Mouse (Mus musculus) heart, adult 8-10 months (tissue): ENCODE measurements around the gene Nudt8. TPM values are rescaled to one million over a fixed set of nuclear protein-coding genes. Genes with fewer than 3 reads are reported as not detected.
"Not testable (repeated sequence)": the region's sequence is repeated elsewhere in the genome, so short reads cannot be mapped to it uniquely, and the experiment has no call there.

ENCODE experiments used
- DNase-seq: peaks from one replicate; pipeline ENCODE4 v3.0.0; 2022; ENCODE audit warnings: low spot score
- total RNA-seq, 4 experiments: library from RNA; stranded (reverse); gene quantifications; 2 replicates each; pipeline ENCODE4 v1.2.4; 2022

The Nudt8 gene
- total RNA-seq, 4 experiments from 2014 or later, result 134 to 165 (median 153) TPM

DNA sequence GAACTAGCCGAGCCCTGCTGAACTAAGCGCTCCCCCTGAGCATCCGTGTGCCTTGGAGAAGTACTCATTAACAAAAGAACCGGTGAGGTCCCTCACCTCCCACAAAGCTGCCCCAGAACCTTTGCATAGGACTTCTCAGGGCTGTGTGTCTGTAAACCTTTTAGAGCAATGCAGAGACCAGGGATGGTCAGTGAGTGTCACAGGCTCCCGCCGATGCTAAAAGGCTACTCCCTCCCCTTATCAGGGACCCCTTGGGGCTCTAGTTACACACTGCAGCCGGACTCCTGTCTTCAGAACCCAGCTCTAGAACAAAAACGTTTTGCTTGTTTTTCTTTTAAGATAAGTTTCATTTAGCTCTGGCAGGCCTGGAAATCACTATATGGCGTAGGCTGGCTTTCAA lies 12.7 kb downstream of the Nudt8 start:
- no peak for DNase-seq

DNA sequence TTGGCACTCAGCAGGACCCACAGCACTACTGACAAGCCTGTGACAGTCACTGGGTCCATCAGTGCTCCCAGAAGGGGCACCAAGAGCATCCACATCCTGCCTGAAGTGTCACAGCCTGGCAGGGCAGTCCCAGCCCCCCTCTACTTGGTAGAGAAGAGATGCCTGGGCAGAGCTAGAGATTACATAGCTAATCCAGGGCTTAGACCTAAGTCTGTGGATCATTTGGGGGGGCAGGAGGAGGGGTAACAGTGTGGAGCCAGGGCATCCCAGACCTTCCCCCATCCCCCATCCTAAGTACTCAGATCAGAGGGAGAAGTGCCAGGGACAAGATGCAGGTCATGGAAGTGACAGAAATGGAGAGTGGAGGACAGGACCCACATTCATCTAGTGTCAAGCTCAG lies 14.4 kb downstream of the Nudt8 start:
- no peak for DNase-seq

DNA sequence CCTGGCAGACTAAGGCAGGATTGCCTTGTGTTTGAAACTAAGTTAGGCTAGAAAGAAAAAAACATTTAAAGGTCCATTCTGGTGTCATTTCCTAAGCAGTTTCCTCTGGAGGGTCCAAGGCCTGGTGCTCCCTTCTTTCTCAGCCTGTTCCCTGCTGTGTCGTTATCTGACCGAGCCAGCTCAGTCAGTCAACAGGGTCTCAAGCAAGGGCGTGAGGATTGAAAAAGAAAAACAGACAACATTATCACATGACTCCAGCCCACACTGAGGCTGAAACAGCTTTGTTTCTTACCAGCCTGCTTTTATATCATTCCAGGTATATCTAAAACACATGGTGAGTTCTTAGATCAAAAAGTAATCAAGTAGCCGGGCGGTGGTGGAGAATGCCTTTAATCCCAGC lies 15.3 kb downstream of the Nudt8 start:
- no peak for DNase-seq

DNA sequence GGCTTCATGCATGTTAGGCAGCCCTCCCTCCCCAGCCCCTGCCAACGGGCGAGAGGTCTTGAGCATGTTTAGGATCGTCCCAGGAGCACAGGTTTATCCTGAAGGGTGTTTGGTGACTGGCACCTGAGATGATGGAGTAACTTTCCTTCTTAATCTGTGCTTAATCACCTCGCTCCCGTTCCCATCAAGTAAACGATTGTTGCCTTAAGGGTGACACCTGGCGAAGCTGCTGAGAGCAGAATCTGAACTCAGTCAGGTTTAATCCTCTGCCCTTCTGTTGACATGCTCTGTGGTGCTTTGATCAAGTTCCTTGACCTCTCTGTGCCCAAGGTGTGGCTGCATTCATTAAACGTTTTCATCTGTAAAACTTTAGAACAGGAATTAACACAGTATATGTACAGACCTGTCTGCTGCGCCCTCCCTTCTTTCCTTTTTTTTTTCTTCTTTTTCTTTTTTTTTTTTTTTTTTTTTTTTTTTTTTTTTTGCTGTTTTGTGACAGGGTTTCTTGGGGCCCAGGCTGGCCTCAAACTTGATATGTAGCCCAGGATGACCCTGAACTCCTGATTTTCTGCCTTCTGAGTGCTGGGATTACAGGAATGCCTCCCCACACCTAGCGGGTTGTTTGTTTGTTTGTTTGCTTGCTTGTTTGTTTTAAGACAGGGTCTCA lies 17.7 kb downstream of the Nudt8 start:
- no peak for DNase-seq

DNA sequence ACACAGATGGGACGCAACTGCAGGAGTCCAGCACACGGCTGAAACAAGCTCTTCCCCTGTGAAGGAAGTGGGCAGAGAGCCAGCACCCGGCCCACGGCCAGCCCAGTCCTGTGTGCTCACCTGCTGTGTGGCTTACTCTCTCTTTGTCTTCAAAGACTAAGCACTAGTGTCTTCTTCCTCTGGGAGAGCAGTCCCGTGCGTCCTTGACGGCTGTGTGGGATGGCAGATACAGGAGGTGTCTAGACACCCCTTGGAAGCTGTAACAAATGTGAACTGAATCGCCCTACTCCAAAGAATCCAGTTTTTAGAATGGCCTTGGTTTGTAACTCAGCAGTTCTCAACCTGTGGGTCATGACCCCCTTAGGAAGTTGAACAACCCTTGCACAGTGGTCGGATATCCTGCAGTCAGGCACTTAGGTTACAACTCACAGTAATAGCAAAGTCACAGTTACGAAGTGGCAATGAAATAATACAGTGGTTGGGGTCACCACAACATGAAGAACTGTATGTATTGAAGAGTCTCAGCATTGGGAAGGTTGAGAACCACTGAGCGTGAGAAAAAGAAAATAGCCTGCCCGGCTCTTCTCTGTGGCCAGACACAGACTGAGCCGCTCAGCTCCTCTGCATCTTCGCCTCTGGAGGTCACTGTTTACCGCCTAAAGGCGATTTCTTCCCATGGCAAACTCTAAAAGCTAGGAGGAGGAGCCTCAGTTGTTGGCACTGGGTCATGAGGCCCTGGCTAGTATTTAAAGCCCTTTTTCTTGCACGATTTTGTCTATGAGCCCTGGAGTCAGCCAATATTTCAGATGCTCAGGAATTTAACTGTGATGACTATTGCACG lies 18.6 kb downstream of the Nudt8 start:
- peak; percentile 90 for DNase-seq

DNA sequence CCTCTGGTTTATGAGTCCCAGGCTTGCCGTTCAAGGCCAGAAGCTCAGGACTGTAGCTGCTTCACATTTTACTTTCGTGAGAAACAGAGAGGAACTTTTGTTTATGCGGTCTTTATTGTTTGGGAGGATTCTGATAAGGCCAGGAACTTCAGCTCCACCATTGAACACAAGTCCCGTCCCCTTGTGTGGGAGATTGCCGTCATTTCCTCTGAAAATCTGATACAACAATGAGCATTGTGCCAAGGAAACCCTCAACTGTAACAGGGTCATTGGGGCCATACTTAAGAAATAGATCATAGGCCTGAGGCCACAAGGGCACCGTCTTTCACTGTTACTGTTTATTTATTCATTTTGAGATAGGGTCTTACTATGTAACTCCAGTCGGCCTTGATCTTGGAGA lies 22.8 kb downstream of the Nudt8 start:
- no peak for DNase-seq

DNA sequence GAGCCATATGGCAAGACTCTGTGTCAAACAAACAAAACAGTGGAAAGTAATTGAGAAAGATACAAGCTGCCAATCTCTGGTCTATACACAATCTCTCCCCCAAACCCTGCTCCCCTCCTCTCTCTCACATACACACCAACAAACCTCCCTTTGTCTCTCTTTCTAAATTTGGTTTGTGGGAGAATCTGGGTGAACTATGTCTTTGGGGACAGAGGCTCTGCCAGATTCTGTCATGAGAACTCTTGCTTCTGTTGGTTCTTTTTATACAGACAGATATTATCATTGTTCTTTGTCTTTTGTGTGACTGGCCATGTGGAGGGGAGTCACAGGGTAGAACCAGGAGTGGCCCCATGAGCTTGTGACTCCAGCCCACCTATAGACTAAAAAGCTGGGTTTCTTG lies 27.2 kb downstream of the Nudt8 start:
- DNase-seq, result no peak

DNA sequence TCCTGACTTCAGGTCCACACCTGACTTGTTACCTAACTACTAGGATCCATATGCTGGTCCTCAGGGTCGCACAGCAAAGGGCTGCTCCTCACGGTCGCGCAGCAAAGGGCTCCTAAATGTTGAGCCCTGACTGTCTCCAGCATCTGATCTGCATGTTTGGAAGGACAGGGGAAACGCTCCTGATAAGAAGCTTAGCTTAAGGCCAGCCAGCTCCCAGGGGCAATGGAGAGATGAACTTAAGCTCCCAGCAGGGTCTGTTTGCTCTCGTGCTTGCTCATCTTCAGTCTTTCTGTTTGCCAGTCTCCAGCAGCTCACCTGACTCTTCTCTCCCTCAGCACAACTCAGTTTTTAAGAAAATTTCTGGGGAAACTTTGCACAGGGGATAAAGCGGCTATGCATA lies 32.3 kb downstream of the Nudt8 start:
- DNase-seq, result no peak

DNA sequence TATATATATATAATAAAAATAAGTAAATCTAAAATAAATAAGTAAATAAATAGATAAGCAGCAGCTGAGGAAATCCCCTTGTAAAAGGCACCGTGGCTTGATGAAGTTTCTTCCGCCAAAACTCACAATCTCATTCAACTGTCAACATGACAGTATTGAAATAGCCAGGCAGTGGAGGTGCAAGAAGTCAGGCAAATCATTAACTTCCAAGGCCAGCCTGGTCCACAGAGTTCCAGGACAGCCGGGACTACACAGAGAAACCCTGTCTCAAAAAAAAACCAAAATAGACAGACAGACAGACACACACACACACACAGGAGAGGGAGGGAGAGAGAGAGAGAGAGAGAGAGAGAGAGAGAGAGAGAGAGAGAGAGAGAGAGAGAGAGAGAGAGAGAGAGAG lies 32.9 kb downstream of the Nudt8 start:
- no peak for DNase-seq

DNA sequence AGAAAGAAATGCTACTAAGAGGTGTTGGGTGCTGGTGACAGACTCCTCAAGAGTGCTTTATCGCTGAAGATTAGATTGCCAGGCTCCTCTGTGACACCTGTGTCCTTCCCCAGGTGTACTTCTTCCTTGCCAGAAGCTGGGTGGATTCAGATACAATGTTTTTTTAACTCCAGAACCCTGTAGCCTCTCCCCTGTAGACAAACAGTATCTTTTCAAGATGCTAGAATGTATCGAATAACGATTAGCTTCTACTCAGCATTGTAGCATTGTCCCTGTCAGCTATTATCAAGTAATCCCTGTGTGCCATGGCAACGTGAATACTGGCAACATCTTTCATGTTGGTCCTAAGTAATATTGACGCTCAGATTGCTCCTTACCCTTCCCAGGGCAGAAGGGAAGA lies 33.4 kb downstream of the Nudt8 start:
- DNase-seq, result no peak

DNA sequence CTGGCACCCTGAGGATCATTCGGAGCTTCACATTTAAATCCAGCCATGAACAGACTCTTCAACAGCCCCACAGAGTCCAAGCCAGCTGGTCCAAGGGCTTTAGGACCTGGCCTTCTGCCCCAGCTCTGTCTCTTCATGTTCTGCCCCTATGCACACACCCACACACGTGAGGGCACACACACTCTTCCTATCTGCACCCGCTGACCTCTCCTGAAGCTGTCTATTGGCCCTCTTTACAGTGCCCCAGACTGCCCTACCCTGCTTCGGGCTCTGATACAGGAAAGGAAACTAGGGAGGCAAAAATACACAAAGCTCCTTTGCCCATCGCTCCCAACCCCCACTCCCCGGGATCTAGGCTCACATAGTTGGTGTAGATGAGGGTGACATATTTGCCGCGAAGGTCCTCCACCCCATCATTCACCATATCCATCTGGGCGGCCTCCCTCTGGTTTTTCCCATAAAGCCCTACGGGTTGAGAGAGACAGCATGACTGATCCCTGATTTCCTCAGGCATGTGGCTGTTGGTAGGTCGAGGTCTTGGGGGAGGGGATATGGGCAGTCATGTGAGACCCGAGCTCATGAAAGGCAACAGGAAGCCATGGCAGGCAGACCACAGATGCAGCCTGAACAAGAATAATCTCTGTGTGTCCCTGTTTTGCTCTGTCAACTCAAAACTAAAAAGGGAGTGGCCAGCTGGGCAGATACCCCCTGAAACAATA lies 36.1 kb downstream of the Nudt8 start:
- DNase-seq, result no peak

DNA sequence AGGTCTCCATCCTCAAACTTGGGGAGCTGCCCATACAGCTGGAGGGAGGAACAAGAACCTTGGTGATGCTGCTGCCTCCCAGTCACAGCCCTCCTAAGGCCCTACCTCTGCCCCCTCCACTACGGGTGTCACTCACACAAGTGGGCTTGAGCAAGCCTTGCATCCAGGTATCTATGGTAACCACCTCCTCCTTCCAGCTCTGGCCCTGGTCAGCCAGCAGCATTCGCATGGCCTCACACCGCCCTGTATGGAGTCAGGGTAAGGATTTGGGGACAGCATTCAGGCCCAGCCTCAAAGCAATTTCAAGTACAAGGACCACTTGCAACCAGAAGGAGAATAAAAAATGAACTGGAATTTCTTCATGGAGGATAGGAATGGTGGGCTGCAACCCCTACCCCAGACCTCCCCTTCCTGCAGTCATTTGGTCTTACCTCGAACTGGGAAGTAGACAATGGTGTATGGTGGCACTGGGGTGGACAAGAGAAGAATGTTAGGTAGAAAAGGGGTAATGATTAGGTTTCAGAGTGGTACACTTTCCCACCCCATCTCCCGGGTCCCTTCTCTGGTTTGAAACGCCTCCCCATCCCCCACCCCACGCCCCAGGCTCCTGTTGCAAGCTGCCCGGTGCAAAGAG lies 36.9 kb downstream of the Nudt8 start:
- not testable (repeated sequence) for DNase-seq

DNA sequence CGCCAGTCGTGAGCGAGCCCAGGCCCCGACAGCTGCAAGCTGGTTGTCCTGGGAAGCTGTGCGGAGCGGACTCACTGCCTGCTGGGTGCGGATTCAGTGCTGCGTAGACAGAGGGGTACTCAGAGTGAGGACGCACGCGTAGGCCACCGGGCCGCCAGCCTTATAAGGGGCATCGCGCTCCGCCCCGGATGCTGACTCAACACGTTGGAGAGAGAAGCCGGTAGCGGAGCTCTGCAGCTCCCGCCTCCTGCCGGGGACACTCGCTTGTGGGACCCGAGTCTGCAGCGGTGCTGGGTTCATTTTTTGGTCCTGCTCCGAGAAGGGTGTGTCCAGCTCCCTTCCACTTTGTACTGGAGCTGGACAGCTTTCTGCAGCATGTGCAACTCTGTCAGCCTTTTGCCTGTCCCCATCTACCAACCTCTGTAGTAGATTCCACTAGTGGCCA lies 37.4 kb downstream of the Nudt8 start, which contains the start of gene Gstp1:
Gstp1 (minus strand) TSS at position 198 of the 445 bp plus-strand sequence.
- DNase-seq, result peak; percentile 88

DNA sequence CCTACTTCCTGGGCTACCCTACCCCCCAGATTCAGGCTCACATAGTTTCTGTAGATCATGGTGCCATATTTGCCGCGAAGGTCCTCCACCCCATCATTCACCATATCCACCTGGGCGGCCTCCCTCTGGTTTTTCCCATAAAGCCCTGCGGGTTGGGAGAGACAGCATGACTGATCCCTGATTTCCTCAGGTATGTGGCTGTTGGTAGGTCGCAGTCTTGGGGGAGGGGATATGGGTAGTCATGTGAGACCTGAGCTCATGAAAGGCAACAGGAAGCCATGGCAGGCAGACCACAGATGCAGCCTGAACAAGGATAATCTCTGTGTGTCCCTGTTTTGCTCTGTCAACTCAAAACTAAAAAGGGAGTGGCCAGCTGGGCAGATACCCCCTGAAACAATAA lies 40.6 kb downstream of the Nudt8 start:
- DNase-seq, result not testable (repeated sequence)

DNA sequence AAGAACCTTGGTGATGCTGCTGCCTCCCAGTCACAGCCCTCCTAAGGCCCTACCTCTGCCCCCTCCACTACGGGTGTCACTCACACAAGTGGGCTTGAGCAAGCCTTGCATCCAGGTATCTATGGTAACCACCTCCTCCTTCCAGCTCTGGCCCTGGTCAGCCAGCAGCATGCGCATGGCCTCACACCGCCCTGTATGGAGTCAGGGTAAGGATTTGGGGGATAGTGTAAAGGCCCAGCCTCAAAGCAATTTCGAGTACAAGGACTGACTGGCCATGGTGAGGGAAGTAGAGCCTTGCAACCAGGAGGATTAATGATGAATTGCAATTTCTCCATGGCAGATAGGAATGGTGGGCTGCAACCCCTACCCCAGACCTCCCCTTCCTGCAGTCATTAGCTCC lies 41.1 kb downstream of the Nudt8 start:
- DNase-seq, result not testable (repeated sequence)

DNA sequence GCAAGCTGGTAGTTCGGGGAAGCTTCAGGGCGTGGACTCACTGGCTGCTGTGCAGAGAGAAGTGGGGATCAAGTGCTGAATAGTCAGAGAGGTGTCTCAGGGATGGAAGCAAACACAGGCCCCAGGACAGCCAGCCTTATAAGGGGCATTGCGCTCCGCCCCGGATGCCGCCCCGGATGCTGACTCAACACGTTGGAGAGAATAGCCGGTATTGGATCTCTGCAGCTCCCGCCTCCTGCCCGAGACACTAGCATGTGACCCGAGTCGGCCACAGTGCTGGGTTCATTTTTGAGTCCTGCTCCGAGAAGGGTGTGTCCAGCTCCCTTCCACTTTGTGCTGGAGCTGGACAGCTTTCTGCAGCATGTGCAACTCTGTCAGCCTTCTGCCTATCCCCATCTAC lies 41.7 kb downstream of the Nudt8 start:
- DNase-seq, result peak; percentile 48

DNA sequence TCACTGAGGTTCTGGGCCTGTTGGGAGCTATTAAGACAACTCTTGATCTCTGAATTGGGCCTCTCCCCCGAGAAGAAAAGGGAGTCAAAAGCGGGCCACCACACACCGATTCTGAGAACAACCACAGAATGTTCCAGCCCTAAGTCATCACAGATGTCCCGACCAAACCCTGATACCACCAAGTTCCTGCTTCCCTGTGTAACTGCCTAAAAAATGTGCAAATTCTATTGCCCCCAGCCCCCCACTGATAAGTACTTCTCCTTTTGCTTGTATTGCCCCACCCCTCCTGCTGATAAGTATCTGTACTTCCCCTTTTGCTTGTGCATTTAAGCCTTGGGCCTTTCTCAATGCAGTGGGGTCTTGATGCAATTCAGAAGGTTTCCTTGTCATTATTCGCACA lies 43.7 kb downstream of the Nudt8 start:
- DNase-seq, result not testable (repeated sequence)

DNA sequence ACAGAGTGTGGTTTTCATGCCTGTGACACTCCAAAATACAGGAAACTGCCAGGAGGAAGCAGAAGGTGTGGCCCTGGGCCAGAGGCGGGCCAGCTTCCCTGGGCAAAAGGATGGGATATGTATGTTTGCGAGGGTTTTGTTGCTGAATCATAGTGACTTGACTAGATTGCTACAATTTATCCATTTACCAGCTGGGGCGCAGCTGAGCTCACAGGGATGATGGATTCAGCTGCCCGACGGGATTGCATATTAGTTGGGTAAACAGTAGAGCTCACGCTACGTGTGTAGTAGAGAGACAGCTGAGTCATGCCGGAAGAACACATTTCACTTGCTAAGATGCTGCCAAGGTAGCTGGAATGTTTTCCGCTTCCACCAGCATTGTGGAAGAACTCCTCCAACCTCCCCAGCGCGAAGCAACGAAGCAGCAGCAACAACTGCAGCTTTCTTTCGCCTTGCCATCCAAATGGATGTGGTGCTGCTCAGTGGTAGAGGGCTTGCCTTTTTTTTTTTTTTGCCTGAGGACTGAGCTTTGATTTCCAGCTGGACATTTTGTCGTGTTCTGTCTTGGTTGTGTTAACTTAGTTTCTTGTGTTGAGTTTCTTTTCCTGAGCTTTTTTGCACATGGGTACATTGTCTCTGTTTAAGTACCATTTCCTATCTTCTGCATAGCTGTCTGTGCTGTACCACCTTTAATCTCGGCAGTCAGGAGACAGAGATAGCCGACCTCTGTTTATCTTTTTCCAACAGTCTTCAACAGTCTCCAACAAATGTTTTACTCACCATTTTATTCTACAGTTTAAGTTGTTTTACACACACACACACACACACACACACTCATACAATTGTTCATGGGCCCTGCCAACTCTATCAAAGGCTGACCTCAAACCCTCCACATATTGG lies 45.8 kb downstream of the Nudt8 start, which contains the start of gene Gstp2:
Gstp2 (minus strand) TSS at position 58 of the 900 bp plus-strand sequence.
- peak; percentile 89 for DNase-seq

DNA sequence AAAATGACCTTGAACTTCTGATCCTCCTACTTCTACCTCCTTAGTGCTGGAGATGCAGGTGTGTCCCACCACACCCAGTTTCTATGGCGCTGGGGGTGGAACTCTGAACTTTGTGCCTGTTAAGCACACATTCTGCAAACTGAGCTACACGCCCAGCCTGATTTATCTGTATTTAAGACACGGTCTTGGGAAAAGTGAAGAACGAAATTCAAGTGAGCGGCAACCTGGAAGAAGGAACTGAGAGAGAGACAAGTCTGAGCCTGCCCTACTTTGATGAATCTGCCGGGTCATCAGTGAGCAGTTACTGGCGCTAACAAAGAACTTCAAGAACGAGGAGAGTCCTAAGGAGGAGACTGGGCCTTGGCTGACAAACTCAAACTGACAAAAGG lies 46.5 kb downstream of the Nudt8 start:
- no peak for DNase-seq

DNA sequence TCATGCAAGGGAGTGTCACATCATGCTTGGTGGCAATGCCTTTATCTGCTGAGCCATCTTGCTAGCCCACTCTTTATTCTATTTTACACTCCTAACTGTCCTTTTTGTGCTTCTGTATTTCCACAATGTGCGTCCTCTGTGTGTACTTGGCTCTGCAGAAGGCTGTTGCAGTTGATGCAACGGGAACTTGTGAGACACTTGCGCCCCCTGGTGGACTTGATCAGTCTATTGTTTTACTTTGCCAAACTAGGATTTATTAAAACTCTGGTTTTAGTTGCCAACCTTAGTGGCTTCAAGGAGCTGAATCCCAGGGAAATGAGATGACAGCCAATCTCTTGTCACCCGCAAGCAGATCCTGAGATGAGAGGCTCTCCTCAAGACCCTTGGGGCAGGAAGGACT lies 47.5 kb downstream of the Nudt8 start:
- peak; percentile 80 for DNase-seq

DNA sequence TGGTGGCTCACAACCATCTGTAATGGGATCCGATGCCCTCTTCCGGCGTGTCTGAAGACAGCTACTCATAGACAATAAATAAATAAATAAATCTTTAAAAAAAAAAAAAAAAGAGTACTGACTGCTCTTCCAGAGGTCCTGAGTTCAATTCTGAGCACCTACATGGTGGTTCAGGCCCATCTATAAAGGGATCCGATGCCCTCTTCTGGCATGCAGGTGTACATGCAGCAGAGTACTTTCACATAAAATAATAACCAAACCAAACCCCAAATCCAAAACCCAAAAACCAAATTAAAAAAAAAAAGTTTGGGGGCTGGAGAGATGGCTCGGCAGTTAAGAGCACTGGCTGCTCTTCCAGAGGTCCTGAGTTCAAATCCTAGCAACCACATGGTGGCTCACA lies 48.7 kb downstream of the Nudt8 start:
- DNase-seq, result not testable (repeated sequence)
